Mouse (Mus musculus): ENCODE measurements around the gene Zbtb8a. TPM values are rescaled to one million over a fixed set of nuclear protein-coding genes. Genes with fewer than 3 reads are reported as not detected.

Zbtb8a gene
- polyA plus RNA-seq, 1 experiment from 2014 or later, result 6.0 TPM

DNA sequence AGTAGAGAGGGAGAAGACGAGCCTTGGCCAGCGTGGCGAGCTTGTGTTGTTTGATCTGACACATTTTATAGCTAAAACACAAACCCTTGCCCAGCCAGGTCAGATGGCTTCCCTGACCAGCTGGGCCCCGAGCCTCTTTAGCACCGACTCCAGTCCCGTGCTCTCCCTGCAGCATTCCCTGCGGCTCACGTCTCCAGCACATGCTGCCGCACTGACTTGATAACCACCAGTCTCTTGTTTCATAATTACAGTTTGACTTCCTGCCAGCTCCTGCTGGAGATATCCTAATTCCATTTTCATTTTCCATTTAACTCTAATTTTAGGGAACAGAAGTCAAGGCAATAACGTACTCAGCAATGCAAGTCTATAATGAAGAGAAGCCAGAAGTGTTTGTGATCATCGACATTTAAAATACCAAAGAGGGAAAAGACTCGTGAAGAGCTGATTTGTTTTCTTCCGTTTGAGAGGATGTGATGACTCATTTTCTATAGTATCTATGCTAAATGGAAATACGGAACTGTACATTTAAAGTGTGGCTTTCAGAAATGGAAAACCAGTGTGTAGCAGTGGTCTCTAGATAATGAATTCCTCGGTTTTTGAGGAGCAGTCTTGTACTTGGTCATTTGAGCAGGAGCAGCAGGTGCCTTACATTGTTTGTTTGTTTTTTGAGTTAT is 31.3 kb downstream of the Zbtb8a start:
- Histone ChIP-seq H3K9me3 (no peaks in the 10 kb centered on the region), H3K27ac (no peak overlapping the region), H3K27me3 (ENCODE audit: poor library complexity, severe bottlenecking) (no peaks in the 10 kb centered on the region), H3K36me3 (replicated peaks) (peaks cover 60% of the 10 kb centered on the region), H3K4me3 (no peak overlapping the region), H3K4me1 (no peaks in the 10 kb centered on the region)
- WGBS, result 93% methylated on average over 15 of the region's 15 CpGs
- DNase-seq (ENCODE audit: extremely low spot score, low spot score), result no peak

DNA sequence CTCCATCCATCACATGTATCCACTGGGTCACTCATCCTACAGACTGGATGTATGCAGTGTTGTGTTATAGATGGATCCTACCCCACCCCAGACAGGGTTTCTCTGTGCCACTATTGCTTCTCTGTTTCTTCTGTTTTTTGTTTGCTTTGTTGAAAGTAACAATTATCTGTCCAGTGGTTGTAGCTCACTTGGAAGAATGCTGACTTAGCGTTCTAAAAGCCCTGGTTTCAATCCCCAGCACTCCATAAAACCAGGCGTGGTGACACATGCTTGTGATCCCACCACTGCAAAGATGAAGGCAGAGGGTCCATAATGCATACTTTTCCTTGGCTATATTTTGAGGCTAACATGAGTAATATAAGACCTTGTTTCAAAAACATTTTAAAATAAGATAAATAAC is 35.2 kb downstream of the Zbtb8a start:
- no peak for DNase-seq (ENCODE audit: extremely low spot score, low spot score)
- Histone ChIP-seq H3K9me3 (no peaks in the 10 kb centered on the region), H3K36me3 (replicated peaks) (peaks cover 72% of the 10 kb centered on the region), H3K4me1 (peaks cover under 1% of the 10 kb centered on the region; the same call in 1 of the 2 replicates), H3K4me3 (no peak overlapping the region), H3K27me3 (ENCODE audit: poor library complexity, severe bottlenecking) (no peaks in the 10 kb centered on the region), H3K27ac (no peak overlapping the region)
- WGBS, result 86% methylated on average over 2 of the region's 2 CpGs

DNA sequence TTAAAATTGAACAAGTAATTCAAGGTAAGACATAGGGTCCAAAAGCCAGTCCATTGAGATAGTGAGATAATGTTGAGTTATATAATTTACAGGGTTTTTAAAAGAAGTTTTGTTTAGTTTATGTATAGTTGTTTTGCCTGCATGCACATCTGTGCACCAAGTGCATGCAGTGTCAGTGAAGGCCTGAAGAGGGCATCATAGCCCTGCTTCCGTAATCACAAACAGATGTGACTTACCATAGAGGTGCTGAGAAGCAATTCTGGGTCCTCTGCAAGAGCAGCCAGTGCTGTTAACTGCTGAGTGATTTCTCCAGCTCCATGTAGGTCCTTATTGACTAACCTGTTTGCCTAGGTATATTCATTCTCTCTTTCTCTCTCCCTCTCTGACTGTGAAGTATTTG is 36.0 kb downstream of the Zbtb8a start:
- Histone ChIP-seq H3K4me1 (peaks cover 9% of the 10 kb centered on the region), H3K36me3 (replicated peaks) (peaks cover 66% of the 10 kb centered on the region), H3K27me3 (ENCODE audit: poor library complexity, severe bottlenecking) (no peaks in the 10 kb centered on the region), H3K9me3 (no peaks in the 10 kb centered on the region), H3K27ac (no peak overlapping the region), H3K4me3 (no peak overlapping the region)
- DNase-seq (ENCODE audit: extremely low spot score, low spot score), result no peak
- 98% methylated on average over 1 of the region's 1 CpGs for WGBS

DNA sequence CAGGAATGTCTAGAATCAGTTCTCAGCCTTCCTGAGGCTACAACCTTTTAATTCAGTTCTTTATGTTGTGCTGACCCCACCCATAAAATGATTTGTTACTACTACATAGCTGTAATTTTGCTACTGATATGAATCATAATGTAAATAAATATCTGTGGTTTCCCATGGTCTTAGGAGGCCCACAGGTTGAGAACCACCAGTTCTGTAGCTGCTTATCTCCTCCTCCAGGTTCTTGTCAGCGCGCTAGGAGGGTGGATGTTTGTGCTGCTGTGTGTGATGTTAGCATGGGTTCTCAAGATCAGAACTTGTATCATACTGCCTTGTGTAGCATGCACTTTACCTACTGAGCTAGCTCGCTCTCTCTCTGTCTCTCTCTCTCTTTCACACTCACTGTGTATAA is 38.2 kb downstream of the Zbtb8a start:
- 96% methylated on average over 3 of the region's 3 CpGs for WGBS
- Histone ChIP-seq H3K27ac (no peak overlapping the region), H3K4me1 (peaks cover 17% of the 10 kb centered on the region), H3K27me3 (ENCODE audit: poor library complexity, severe bottlenecking) (no peaks in the 10 kb centered on the region), H3K9me3 (no peaks in the 10 kb centered on the region), H3K36me3 (replicated peaks) (peaks cover 45% of the 10 kb centered on the region), H3K4me3 (no peak overlapping the region)
- no peak for DNase-seq (ENCODE audit: extremely low spot score, low spot score)

GRCm38 (mm10) chr4:129336291-129336690 is 41.6 kb downstream of the Zbtb8a start:
- no peak for DNase-seq (ENCODE audit: extremely low spot score, low spot score)
- Histone ChIP-seq H3K36me3 (replicated peaks) (peaks cover 39% of the 10 kb centered on the region), H3K27me3 (ENCODE audit: poor library complexity, severe bottlenecking) (no peaks in the 10 kb centered on the region), H3K4me1 (peaks cover 46% of the 10 kb centered on the region), H3K4me3 (peak overlapping the region; percentile 96), H3K27ac (peak overlapping the region; percentile 99), H3K9me3 (no peaks in the 10 kb centered on the region)
- WGBS, result 59% methylated on average over 14 of the region's 14 CpGs

DNA sequence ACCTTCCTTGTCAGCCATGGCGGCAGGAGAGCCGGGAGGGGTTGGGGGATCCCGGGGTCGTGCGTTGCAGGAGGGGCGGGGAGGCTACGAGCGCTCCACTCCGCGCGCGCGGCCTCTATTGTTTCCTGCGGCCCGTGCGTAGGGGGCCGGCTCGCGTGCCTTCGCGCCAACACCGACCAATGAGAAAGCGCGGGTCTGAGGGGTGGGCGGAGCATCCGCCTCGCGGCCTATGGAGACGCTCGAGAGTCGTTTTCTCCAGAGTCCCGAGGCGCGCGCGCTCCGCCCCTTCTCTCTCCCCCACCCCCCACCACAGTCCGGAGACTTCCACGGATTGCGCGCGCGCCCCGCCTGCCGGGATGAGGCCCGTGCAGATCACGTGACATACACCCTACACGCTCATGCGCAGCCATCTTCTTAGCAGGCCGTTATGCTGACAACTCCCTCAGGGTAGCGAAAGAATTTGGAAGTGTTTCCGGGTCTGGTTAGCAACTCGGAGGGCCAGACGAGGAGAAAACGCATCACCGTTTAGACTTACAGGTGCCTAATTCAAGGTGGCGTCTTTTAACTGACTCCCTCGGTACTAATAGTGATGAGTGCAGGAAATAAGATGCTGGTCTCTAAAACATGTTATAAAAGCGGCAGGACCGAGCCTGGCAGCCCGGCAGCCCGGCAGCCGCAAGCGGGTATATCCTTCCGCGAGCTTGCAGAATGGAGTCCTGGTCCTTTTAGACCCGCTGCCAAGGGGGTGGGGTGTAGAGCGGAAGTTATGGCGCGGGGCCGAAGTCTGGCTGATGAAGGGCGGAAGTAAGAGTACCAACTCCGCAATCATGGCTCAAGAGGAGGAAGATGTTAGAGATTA is 42.5 kb downstream of the Zbtb8a start, which contains the start of the genes Rbbp4 and Zbtb8os:
TSS of gene Rbbp4 (minus strand) at position 155 of the 859 bp plus-strand sequence.
TSS of gene Zbtb8os (plus strand) at position 480 of the 859 bp plus-strand sequence.
- Histone ChIP-seq H3K36me3 (replicated peaks) (peaks cover 39% of the 10 kb centered on the region), H3K9me3 (no peaks in the 10 kb centered on the region), H3K27ac (peak within 1 kb of the TSS; percentile 99), H3K27me3 (ENCODE audit: poor library complexity, severe bottlenecking) (no peaks in the 10 kb centered on the region), H3K4me3 (peak within 1 kb of the TSS; percentile 96), H3K4me1 (peaks cover 52% of the 10 kb centered on the region)
- WGBS, result under 1% methylated on average over 73 of the region's 73 CpGs
- peak; percentile 98 for DNase-seq (ENCODE audit: extremely low spot score, low spot score)

DNA sequence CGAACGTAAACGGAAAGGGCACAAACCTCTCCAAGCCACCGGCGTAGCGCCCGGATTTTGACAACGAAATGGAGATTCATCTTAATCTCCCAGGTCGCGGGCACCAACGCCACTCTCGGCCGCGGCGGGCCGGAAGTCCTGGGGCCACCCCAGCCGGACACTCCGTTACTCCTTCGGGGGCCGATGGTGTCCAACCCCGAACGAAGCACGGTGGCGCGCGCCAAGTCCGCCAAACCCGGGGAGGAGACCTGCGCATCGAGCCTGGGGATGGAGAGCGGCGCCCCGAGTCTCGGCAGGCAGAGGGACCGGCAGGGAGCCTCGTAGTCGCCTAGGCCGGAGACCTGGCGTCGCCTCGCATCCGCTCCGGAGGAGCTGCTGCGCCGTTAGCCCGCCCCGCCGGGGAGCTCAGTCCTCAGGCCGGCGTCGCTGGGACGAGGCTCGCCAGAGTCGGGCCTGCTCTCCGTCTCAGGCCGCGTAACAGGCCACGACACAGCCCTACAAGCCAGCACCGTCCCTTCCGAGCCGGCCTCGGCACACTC is 43.2 kb downstream of the Zbtb8a start:
- peak overlapping the region; percentile 96 for H3K4me3 ChIP-seq
- no peaks in the 10 kb centered on the region for H3K9me3 ChIP-seq
- DNase-seq (ENCODE audit: extremely low spot score, low spot score), result no peak
- H3K27ac ChIP-seq, result peak overlapping the region; percentile 99
- H3K36me3 ChIP-seq (replicated peaks), result peaks cover 43% of the 10 kb centered on the region
- no peaks in the 10 kb centered on the region for H3K27me3 ChIP-seq (ENCODE audit: poor library complexity, severe bottlenecking)
- WGBS, result under 1% methylated on average over 62 of the region's 62 CpGs
- H3K4me1 ChIP-seq, result peaks cover 52% of the 10 kb centered on the region

GRCm38 (mm10) chr4:129332846-129333245 is 45.1 kb downstream of the Zbtb8a start:
- Histone ChIP-seq H3K9me3 (no peaks in the 10 kb centered on the region), H3K27ac (no peak overlapping the region), H3K36me3 (replicated peaks) (peaks cover 62% of the 10 kb centered on the region), H3K4me3 (peak overlapping the region; percentile 96), H3K27me3 (ENCODE audit: poor library complexity, severe bottlenecking) (no peaks in the 10 kb centered on the region), H3K4me1 (peaks cover 52% of the 10 kb centered on the region)
- WGBS, result 78% methylated on average over 1 of the region's 1 CpGs
- DNase-seq (ENCODE audit: extremely low spot score, low spot score), result no peak

GRCm38 (mm10) chr4:129326191-129326590 is 51.7 kb downstream of the Zbtb8a start:
- Histone ChIP-seq H3K27me3 (ENCODE audit: poor library complexity, severe bottlenecking) (no peaks in the 10 kb centered on the region), H3K27ac (no peak overlapping the region), H3K4me3 (no peak overlapping the region), H3K4me1 (peaks cover 5% of the 10 kb centered on the region; the same call in 1 of the 2 replicates), H3K9me3 (no peaks in the 10 kb centered on the region), H3K36me3 (replicated peaks) (peaks cover 100% of the 10 kb centered on the region)
- WGBS, result 77% methylated on average over 1 of the region's 1 CpGs
- no peak for DNase-seq (ENCODE audit: extremely low spot score, low spot score)

DNA sequence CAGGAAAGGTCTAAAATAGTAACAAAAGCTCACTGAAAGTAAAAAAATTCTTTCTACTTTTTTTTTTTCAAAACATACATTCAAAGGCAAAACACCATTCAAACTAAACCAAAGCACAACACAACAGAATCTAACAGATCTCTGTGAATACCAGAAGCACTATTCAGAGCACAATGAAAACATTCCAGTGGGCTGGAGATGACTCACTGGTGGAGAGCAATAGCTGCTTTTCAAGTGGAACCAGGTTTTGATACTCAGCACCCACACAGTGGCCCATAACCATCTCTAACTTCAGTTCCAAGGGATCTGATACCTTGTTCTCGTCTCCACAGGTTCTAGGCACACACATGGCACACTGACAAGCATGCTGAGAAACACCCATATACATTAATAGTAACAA is 53.2 kb downstream of the Zbtb8a start:
- H3K4me3 ChIP-seq, result no peak overlapping the region
- H3K27ac ChIP-seq, result no peak overlapping the region
- WGBS, result 87% methylated on average over 1 of the region's 1 CpGs
- H3K36me3 ChIP-seq (replicated peaks), result peaks cover 100% of the 10 kb centered on the region
- no peaks in the 10 kb centered on the region for H3K4me1 ChIP-seq
- no peak for DNase-seq (ENCODE audit: extremely low spot score, low spot score)
- H3K27me3 ChIP-seq (ENCODE audit: poor library complexity, severe bottlenecking), result no peaks in the 10 kb centered on the region
- no peaks in the 10 kb centered on the region for H3K9me3 ChIP-seq

GRCm38 (mm10) chr4:129323491-129323890 is 54.4 kb downstream of the Zbtb8a start:
- Histone ChIP-seq H3K4me1 (no peaks in the 10 kb centered on the region), H3K4me3 (no peak overlapping the region), H3K27me3 (ENCODE audit: poor library complexity, severe bottlenecking) (no peaks in the 10 kb centered on the region), H3K36me3 (replicated peaks) (peaks cover 100% of the 10 kb centered on the region), H3K27ac (no peak overlapping the region), H3K9me3 (no peaks in the 10 kb centered on the region)
- WGBS, result 97% methylated on average over 1 of the region's 1 CpGs
- no peak for DNase-seq (ENCODE audit: extremely low spot score, low spot score)

DNA sequence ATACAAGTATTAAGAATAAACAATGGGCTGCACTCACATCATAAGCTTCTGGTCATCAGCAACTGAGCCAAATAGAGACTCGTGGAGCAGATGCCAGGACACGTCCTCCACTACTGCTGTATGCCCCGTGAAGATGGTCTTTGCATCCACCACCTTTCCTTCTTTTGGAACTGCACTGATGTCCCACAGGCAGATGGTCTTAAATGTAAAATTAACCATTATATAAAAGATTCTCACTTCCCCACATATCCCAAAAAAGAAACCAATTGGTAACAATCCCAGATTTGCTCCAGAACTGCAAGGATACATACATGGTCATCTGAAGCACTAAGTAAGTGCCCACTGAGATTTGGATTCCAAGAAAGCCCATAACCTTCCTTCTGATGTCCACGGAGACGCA is 55.9 kb downstream of the Zbtb8a start:
- Histone ChIP-seq H3K9me3 (no peaks in the 10 kb centered on the region), H3K27me3 (ENCODE audit: poor library complexity, severe bottlenecking) (no peaks in the 10 kb centered on the region), H3K36me3 (replicated peaks) (peaks cover 100% of the 10 kb centered on the region), H3K4me3 (no peak overlapping the region), H3K4me1 (no peaks in the 10 kb centered on the region), H3K27ac (no peak overlapping the region)
- DNase-seq (ENCODE audit: extremely low spot score, low spot score), result no peak
- WGBS, result 92% methylated on average over 5 of the region's 5 CpGs

GRCm38 (mm10) chr4:129320876-129321275 is 57.0 kb downstream of the Zbtb8a start:
- 92% methylated on average over 1 of the region's 1 CpGs for WGBS
- Histone ChIP-seq H3K4me1 (no peaks in the 10 kb centered on the region), H3K27ac (no peak overlapping the region), H3K36me3 (replicated peaks) (peaks cover 100% of the 10 kb centered on the region), H3K27me3 (ENCODE audit: poor library complexity, severe bottlenecking) (no peaks in the 10 kb centered on the region), H3K9me3 (no peaks in the 10 kb centered on the region), H3K4me3 (no peak overlapping the region)
- no peak for DNase-seq (ENCODE audit: extremely low spot score, low spot score)
